21 mouse cellular contexts compared by ENCODE assay signal in the genomic region with DNA sequence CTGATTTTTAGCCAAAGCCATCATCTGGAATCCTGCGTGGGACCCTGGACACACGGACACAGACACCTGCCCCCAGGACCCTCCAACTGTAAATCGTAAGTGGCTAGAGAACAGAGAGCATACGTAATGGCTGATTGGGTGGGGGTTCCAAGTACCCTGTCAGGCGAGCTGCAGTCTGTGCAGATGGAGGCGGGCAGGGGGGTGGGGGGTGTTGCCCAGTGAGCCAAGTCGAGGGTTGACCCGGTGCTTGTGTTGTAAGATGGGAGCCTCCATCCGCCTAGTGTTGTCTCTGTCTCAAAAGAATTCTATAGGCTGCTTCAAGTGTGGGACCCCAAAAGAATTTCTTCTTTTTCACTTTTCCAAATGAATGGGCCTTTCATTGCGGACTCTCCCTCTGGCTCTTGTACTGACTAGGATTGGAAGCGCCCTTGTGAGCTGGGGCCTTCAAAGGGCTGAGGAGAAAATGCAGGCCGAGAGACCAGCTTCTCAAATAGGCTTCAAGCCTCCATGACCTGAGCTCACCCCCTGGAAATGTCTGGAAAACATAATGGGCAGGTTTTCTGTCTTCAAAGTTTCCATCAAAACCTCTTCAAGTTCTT. TPM values are rescaled to one million over a fixed set of nuclear protein-coding genes. Genes with fewer than 3 reads are reported as not detected.
A peak's percentile ranks its signal among the peaks of the same experiment; 100 is the strongest.
DNase-seq lines count a peak whose midpoint lies in the region; ATAC-seq and TF ChIP-seq lines count a peak whose summit lies in the region.
"Had no signal": no experiment of that assay in that cellular context is flagged by ENCODE, and none has a peak within 500 bp of the region (broad histone marks: within the 10 kb centered on the region; RNA-seq: fewer than 3 reads in every experiment).

No protein-coding gene starts in this region.

- no peaks in the 10 kb centered on the region for H3K27me3 ChIP-seq in hindbrain, embryonic 11.5 days (ENCODE audit: control insufficient read depth, insufficient read depth, low read length)
- no peaks in the 10 kb centered on the region for H3K27me3 ChIP-seq in hindbrain, embryonic 12.5 days
- H3K27me3 ChIP-seq in embryonic facial prominence, embryonic 12.5 days: no peaks in the 10 kb centered on the region
- no peaks in the 10 kb centered on the region for H3K27me3 ChIP-seq in forebrain, postnatal 0 days (ENCODE audit: insufficient read depth, low read length)
- H3K27me3 ChIP-seq in midbrain, embryonic 13.5 days: no peaks in the 10 kb centered on the region
- H3K27me3 ChIP-seq: heart, embryonic 15.5 days; liver, embryonic 15.5 days had no signal

- no peak overlapping the region for H3K4me3 ChIP-seq in hindbrain, embryonic 11.5 days (ENCODE audit: low read depth, low read length)
- no peak overlapping the region for H3K4me3 ChIP-seq in hindbrain, embryonic 12.5 days
- H3K4me3 ChIP-seq in embryonic facial prominence, embryonic 12.5 days: no peak overlapping the region
- no peak overlapping the region for H3K4me3 ChIP-seq in forebrain, postnatal 0 days (ENCODE audit: low read depth, low read length)
- H3K4me3 ChIP-seq in midbrain, embryonic 13.5 days (replicated peaks): no peak overlapping the region
- H3K4me3 ChIP-seq: heart, embryonic 15.5 days; liver, embryonic 15.5 days; myocyte had no signal

- DNase-seq in hindbrain, embryonic 11.5 days (ENCODE audit: low spot score): no peak
- no peak for DNase-seq in forebrain, postnatal 0 days
- no peak for DNase-seq in gastrocnemius, postnatal 4 days (ENCODE audit: low spot score in 2 of 2)
- DNase-seq in layer of hippocampus, adult 11-12 months (ENCODE audit: low spot score): no peak
- DNase-seq: adrenal gland, postnatal 10 days; B cell, adult 2 months; cerebellum, adult 9-11 months; heart, adult 11 months; kidney, adult 11 months; thymus, postnatal 36 days had no signal

- peak; percentile 25; the same call in 1 of the 2 replicates for ATAC-seq in hindbrain, embryonic 11.5 days (ENCODE audit: low FRiP score)
- no peak; the same call in 1 of the 2 replicates for ATAC-seq in hindbrain, embryonic 12.5 days (ENCODE audit: low FRiP score)
- no peak for ATAC-seq in embryonic facial prominence, embryonic 12.5 days (ENCODE audit: insufficient number of reproducible peaks, insufficient read depth, low FRiP score, low TSS enrichment)
- ATAC-seq in forebrain, postnatal 0 days: 0 out of 2 replicates have a peak, but pooled peaks have one; percentile 23
- peak; percentile 69 for ATAC-seq in midbrain, embryonic 13.5 days
- no peak for ATAC-seq in cerebellum, adult (ENCODE audit: insufficient number of reproducible peaks, low FRiP score, low TSS enrichment)
- ATAC-seq: lung, postnatal 0 days had no signal

- H3K27ac ChIP-seq in hindbrain, embryonic 11.5 days (ENCODE audit: low read depth, low read length): 0 out of 2 replicates have a peak overlapping the region, but pooled peaks have one; percentile 1
- H3K27ac ChIP-seq in hindbrain, embryonic 12.5 days: no peak overlapping the region
- H3K27ac ChIP-seq in embryonic facial prominence, embryonic 12.5 days: 0 out of 2 replicates have a peak overlapping the region, but pooled peaks have one; percentile 11
- no peak overlapping the region for H3K27ac ChIP-seq in forebrain, postnatal 0 days (ENCODE audit: low read depth, low read length)
- peak overlapping the region; percentile 57; the same call in 1 of the 2 replicates for H3K27ac ChIP-seq in midbrain, embryonic 13.5 days
- H3K27ac ChIP-seq: heart, embryonic 15.5 days; kidney, postnatal 0 days; liver, embryonic 15.5 days had no signal

- no peak overlapping the region for H3K9ac ChIP-seq in hindbrain, embryonic 11.5 days (ENCODE audit: low read depth, low read length)
- no peak overlapping the region for H3K9ac ChIP-seq in hindbrain, embryonic 12.5 days
- no peak overlapping the region for H3K9ac ChIP-seq in embryonic facial prominence, embryonic 12.5 days
- H3K9ac ChIP-seq in forebrain, postnatal 0 days: no peak overlapping the region
- no peak overlapping the region for H3K9ac ChIP-seq in midbrain, embryonic 13.5 days (replicated peaks)
- H3K9ac ChIP-seq: heart, embryonic 15.5 days; liver, embryonic 15.5 days had no signal

- 60% methylated on average over 12 of the region's 12 CpGs for WGBS in hindbrain, embryonic 11.5 days
- 43% methylated on average over 12 of the region's 12 CpGs for WGBS in hindbrain, embryonic 12.5 days
- 67% methylated on average over 12 of the region's 12 CpGs for WGBS in embryonic facial prominence, embryonic 12.5 days
- WGBS in forebrain, postnatal 0 days: 26% methylated on average over 12 of the region's 12 CpGs
- 38% methylated on average over 12 of the region's 12 CpGs for WGBS in midbrain, embryonic 13.5 days

- H3K4me1 ChIP-seq in hindbrain, embryonic 11.5 days (replicated peaks; ENCODE audit: control insufficient read depth, insufficient read depth, low read length): peaks cover 4% of the 10 kb centered on the region; the same call in 1 of the 2 replicates
- H3K4me1 ChIP-seq in hindbrain, embryonic 12.5 days: peaks cover 51% of the 10 kb centered on the region
- H3K4me1 ChIP-seq in embryonic facial prominence, embryonic 12.5 days: peaks cover 10% of the 10 kb centered on the region
- H3K4me1 ChIP-seq in forebrain, postnatal 0 days (ENCODE audit: insufficient read depth): no peaks in the 10 kb centered on the region
- peaks cover 79% of the 10 kb centered on the region for H3K4me1 ChIP-seq in midbrain, embryonic 13.5 days (replicated peaks)
- H3K4me1 ChIP-seq: heart, embryonic 15.5 days; liver, embryonic 15.5 days had no signal

- no peak overlapping the region for H3K4me2 ChIP-seq in hindbrain, embryonic 11.5 days (replicated peaks; ENCODE audit: low read depth, low read length)
- no peak overlapping the region for H3K4me2 ChIP-seq in hindbrain, embryonic 12.5 days (replicated peaks)
- H3K4me2 ChIP-seq in embryonic facial prominence, embryonic 12.5 days (replicated peaks): no peak overlapping the region
- H3K4me2 ChIP-seq in forebrain, postnatal 0 days (ENCODE audit: low read depth): no peak overlapping the region
- H3K4me2 ChIP-seq in midbrain, embryonic 13.5 days (replicated peaks): no peak overlapping the region
- H3K4me2 ChIP-seq: heart, embryonic 15.5 days; liver, embryonic 15.5 days had no signal

- no peak for TF ChIP-seq CTCF in forebrain, postnatal 0 days (IDR thresholded peaks at IDR 0.05; ENCODE audit: low read depth)

- H3K36me3 ChIP-seq in hindbrain, embryonic 11.5 days (ENCODE audit: control insufficient read depth, insufficient read depth, low read length): no peaks in the 10 kb centered on the region
- peaks cover 55% of the 10 kb centered on the region for H3K36me3 ChIP-seq in hindbrain, embryonic 12.5 days
- H3K36me3 ChIP-seq in embryonic facial prominence, embryonic 12.5 days: peaks cover 62% of the 10 kb centered on the region
- H3K36me3 ChIP-seq in forebrain, postnatal 0 days (ENCODE audit: insufficient read depth): peaks cover 47% of the 10 kb centered on the region
- H3K36me3 ChIP-seq in midbrain, embryonic 13.5 days: peaks cover 43% of the 10 kb centered on the region
- H3K36me3 ChIP-seq: liver, embryonic 15.5 days had no signal

- H3K9me3 ChIP-seq in hindbrain, embryonic 11.5 days (ENCODE audit: control insufficient read depth, low read length): no peaks in the 10 kb centered on the region
- H3K9me3 ChIP-seq in hindbrain, embryonic 12.5 days (replicated peaks): no peaks in the 10 kb centered on the region
- H3K9me3 ChIP-seq in embryonic facial prominence, embryonic 12.5 days: no peaks in the 10 kb centered on the region
- no peaks in the 10 kb centered on the region for H3K9me3 ChIP-seq in forebrain, postnatal 0 days (ENCODE audit: low read length)
- no peaks in the 10 kb centered on the region for H3K9me3 ChIP-seq in midbrain, embryonic 13.5 days
- H3K9me3 ChIP-seq: heart, embryonic 15.5 days; liver, embryonic 15.5 days had no signal

RNA-seq across cellular contexts. Expression of a gene that starts 41.8 kb away (rescaled TPM):
- 0.50 and 0.85 TPM in 2 replicates for polyA plus RNA-seq in hindbrain, embryonic 11.5 days (2014; fragmentation: Nextera tagmentation; extraction: Ambion mirVana)
- 1.5 and 1.6 TPM in 2 replicates for polyA plus RNA-seq in hindbrain, embryonic 12.5 days (2016; fragmentation: Nextera tagmentation; extraction: Ambion mirVana)
- 2.2 and 2.9 TPM in 2 replicates for polyA plus RNA-seq in embryonic facial prominence, embryonic 12.5 days (2016; fragmentation: Nextera tagmentation; extraction: Ambion mirVana)
- total RNA-seq in forebrain, postnatal 0 days (2014; rRNA removed): 0.23 and 0.57 TPM in 2 replicates
- polyA plus RNA-seq in forebrain, postnatal 0 days (2015; fragmentation: Nextera tagmentation; extraction: Ambion mirVana): 0.10 and 0.30 TPM in 2 replicates
- 1.5 and 1.6 TPM in 2 replicates for polyA plus RNA-seq in midbrain, embryonic 13.5 days (2015; fragmentation: Nextera tagmentation; extraction: Ambion mirVana)
- total RNA-seq in gastrocnemius, postnatal 4 days (2021): 10 to 100 TPM; 79.6 to 83.7 TPM
- total RNA-seq: hematopoietic stem cell, adult 5-6 weeks; megakaryocyte, adult 5-6 weeks had no signal
- polyA plus RNA-seq: myocyte had no signal

Comparison
In these comparisons a context has a peak if more than half of its experiments do, and no peak if none do; other contexts are left out.
1. ATAC-seq: peak in hindbrain, embryonic 11.5 days (single experiment), forebrain, postnatal 0 days (single experiment) and midbrain, embryonic 13.5 days (single experiment); none in hindbrain, embryonic 12.5 days (single experiment), embryonic facial prominence, embryonic 12.5 days (single experiment) and cerebellum, adult (single experiment).
2. H3K27ac ChIP-seq: peak in hindbrain, embryonic 11.5 days (single experiment), embryonic facial prominence, embryonic 12.5 days (single experiment) and midbrain, embryonic 13.5 days (single experiment); none in hindbrain, embryonic 12.5 days (single experiment) and forebrain, postnatal 0 days (single experiment).